9 mouse cellular contexts compared by ENCODE assay signal in genomic region chr17:35048932-35049440, GRCm38 (mm10). TPM values are rescaled to one million over a fixed set of nuclear protein-coding genes. Genes with fewer than 3 reads are reported as not detected.
A peak's percentile ranks its signal among the peaks of the same experiment; 100 is the strongest.
DNase-seq lines count a peak whose midpoint lies in the region; ATAC-seq lines count a peak whose summit lies in the region.
"Had no signal": no experiment of that assay in that cellular context is flagged by ENCODE, and none has a peak within 500 bp of the region (broad histone marks: within the 10 kb centered on the region; RNA-seq: fewer than 3 reads in every experiment).

No protein-coding gene starts in this region.

- peaks cover 74% of the 10 kb centered on the region for H3K4me1 ChIP-seq in heart, embryonic 13.5 days
- peaks cover 56% of the 10 kb centered on the region for H3K4me1 ChIP-seq in forebrain, embryonic 13.5 days
- peaks cover 57% of the 10 kb centered on the region for H3K4me1 ChIP-seq in limb, embryonic 15.5 days

- H3K9ac ChIP-seq in heart, embryonic 13.5 days, result peak overlapping the region; percentile 99; the same call in 1 of the 2 replicates
- no peak overlapping the region for H3K9ac ChIP-seq in forebrain, embryonic 13.5 days
- no peak overlapping the region for H3K9ac ChIP-seq in limb, embryonic 15.5 days

- DNase-seq in heart, postnatal 25 days (ENCODE audit: low spot score), result no peak
- peak; percentile 58 for DNase-seq in A20 (ENCODE audit: low read depth, low spot score)
- no peak for DNase-seq in adrenal gland, postnatal 36 days
- DNase-seq in urinary bladder, postnatal 14 days (ENCODE audit: low spot score), result no peak
- no peak for DNase-seq in spleen, postnatal 36 days (ENCODE audit: low spot score in 2 of 2)

- peak overlapping the region; percentile 75 for H3K4me3 ChIP-seq in heart, embryonic 13.5 days
- no peak overlapping the region for H3K4me3 ChIP-seq in forebrain, embryonic 13.5 days
- peak overlapping the region; percentile 66; the same call in 1 of the 2 replicates for H3K4me3 ChIP-seq in limb, embryonic 15.5 days

- H3K36me3 ChIP-seq in heart, embryonic 13.5 days, result peaks cover 20% of the 10 kb centered on the region
- H3K36me3 ChIP-seq in forebrain, embryonic 13.5 days (ENCODE audit: poor library complexity, severe bottlenecking), result peaks cover 17% of the 10 kb centered on the region
- H3K36me3 ChIP-seq in limb, embryonic 15.5 days, result peaks cover 20% of the 10 kb centered on the region

- no peaks in the 10 kb centered on the region for H3K27me3 ChIP-seq in heart, embryonic 13.5 days (replicated peaks)
- no peaks in the 10 kb centered on the region for H3K27me3 ChIP-seq in forebrain, embryonic 13.5 days
- H3K27me3 ChIP-seq in limb, embryonic 15.5 days, result no peaks in the 10 kb centered on the region

- peak overlapping the region; percentile 95 for H3K4me2 ChIP-seq in heart, embryonic 13.5 days
- peak overlapping the region; percentile 72 for H3K4me2 ChIP-seq in forebrain, embryonic 13.5 days
- H3K4me2 ChIP-seq in limb, embryonic 15.5 days, result peak overlapping the region; percentile 70

- intact Hi-C loops in heart, postnatal 25 days (cut with DNase I), result no loop called here

- ATAC-seq in heart, embryonic 13.5 days (ENCODE audit: extremely low read depth, insufficient number of reproducible peaks, low FRiP score, low TSS enrichment), result no peak
- no peak for ATAC-seq in forebrain, embryonic 13.5 days
- ATAC-seq in limb, embryonic 15.5 days (ENCODE audit: insufficient number of reproducible peaks, low FRiP score, low TSS enrichment, low read depth), result no peak

- H3K9me3 ChIP-seq in heart, embryonic 13.5 days, result no peaks in the 10 kb centered on the region
- no peaks in the 10 kb centered on the region for H3K9me3 ChIP-seq in forebrain, embryonic 13.5 days (replicated peaks)
- no peaks in the 10 kb centered on the region for H3K9me3 ChIP-seq in limb, embryonic 15.5 days

- H3K27ac ChIP-seq in heart, embryonic 13.5 days (replicated peaks), result peak overlapping the region; percentile 99
- H3K27ac ChIP-seq in forebrain, embryonic 13.5 days, result peak overlapping the region; percentile 90; the same call in 1 of the 2 replicates
- peak overlapping the region; percentile 99 for H3K27ac ChIP-seq in limb, embryonic 15.5 days

- 61% methylated on average over 5 of the region's 5 CpGs for WGBS in heart, embryonic 13.5 days
- WGBS in forebrain, embryonic 13.5 days, result 80% methylated on average over 5 of the region's 5 CpGs
- WGBS in limb, embryonic 15.5 days, result 73% methylated on average over 5 of the region's 5 CpGs

RNA-seq across cellular contexts. Expression of gene Clic1, which starts 0.8 kb away (rescaled TPM):
- polyA plus RNA-seq in heart, embryonic 13.5 days (2015; fragmentation: Nextera tagmentation; extraction: Ambion mirVana), result 351 and 389 TPM in 2 replicates
- total RNA-seq in heart, postnatal 25 days (2021), result 10 to 100 TPM; 40.0 to 46.1 TPM
- polyA plus RNA-seq in forebrain, embryonic 13.5 days (2015; fragmentation: Nextera tagmentation; extraction: Ambion mirVana), result 141 and 147 TPM in 2 replicates
- 351 and 363 TPM in 2 replicates for polyA plus RNA-seq in limb, embryonic 15.5 days (2015; fragmentation: Nextera tagmentation; extraction: Ambion mirVana)
- total RNA-seq in adrenal gland, postnatal 36 days (2021), result 100 to 1,000 TPM in 1 of 2 experiments, 10 to 100 TPM in 1; 83.6 to 109 TPM

RNA-seq across cellular contexts. Expression of gene Msh5, which starts 2.4 kb away (rescaled TPM):
- polyA plus RNA-seq in heart, embryonic 13.5 days (2015; fragmentation: Nextera tagmentation; extraction: Ambion mirVana), result 4.0 and 4.1 TPM in 2 replicates
- total RNA-seq in heart, postnatal 25 days (2021), result 1 to 10 TPM in 1 of 2 experiments, under 1 TPM in 1; 0.57 to 1.3 TPM
- polyA plus RNA-seq in forebrain, embryonic 13.5 days (2015; fragmentation: Nextera tagmentation; extraction: Ambion mirVana), result 4.5 and 5.9 TPM in 2 replicates
- polyA plus RNA-seq in limb, embryonic 15.5 days (2015; fragmentation: Nextera tagmentation; extraction: Ambion mirVana), result 3.0 and 3.5 TPM in 2 replicates
- total RNA-seq in adrenal gland, postnatal 36 days (2021), result 1 to 10 TPM in 1 of 2 experiments, under 1 TPM in 1; 0.95 to 1.6 TPM

RNA-seq across cellular contexts. Expression of gene Ddah2, which starts 9.8 kb away (rescaled TPM):
- 194 and 207 TPM in 2 replicates for polyA plus RNA-seq in heart, embryonic 13.5 days (2015; fragmentation: Nextera tagmentation; extraction: Ambion mirVana)
- total RNA-seq in heart, postnatal 25 days (2021), result 10 to 100 TPM; 27.7 to 31.3 TPM
- 543 and 566 TPM in 2 replicates for polyA plus RNA-seq in forebrain, embryonic 13.5 days (2015; fragmentation: Nextera tagmentation; extraction: Ambion mirVana)
- polyA plus RNA-seq in limb, embryonic 15.5 days (2015; fragmentation: Nextera tagmentation; extraction: Ambion mirVana), result 321 and 336 TPM in 2 replicates
- 10 to 100 TPM; 16.1 to 18.2 TPM for total RNA-seq in adrenal gland, postnatal 36 days (2021)

RNA-seq across cellular contexts. Expression of gene Ly6g6c, which starts 16.2 kb away (rescaled TPM):
- polyA plus RNA-seq in heart, embryonic 13.5 days (2015; fragmentation: Nextera tagmentation; extraction: Ambion mirVana), result not detected in 2 replicates
- not detected for total RNA-seq in heart, postnatal 25 days (2021)
- polyA plus RNA-seq in forebrain, embryonic 13.5 days (2015; fragmentation: Nextera tagmentation; extraction: Ambion mirVana), result not detected in 2 replicates
- polyA plus RNA-seq in limb, embryonic 15.5 days (2015; fragmentation: Nextera tagmentation; extraction: Ambion mirVana), result 181 and 203 TPM in 2 replicates
- total RNA-seq in adrenal gland, postnatal 36 days (2021), result under 1 TPM in 1 of 2 experiments, not detected in 1; 0.56 TPM
- total RNA-seq: gastrocnemius, postnatal 10 days had no signal

RNA-seq across cellular contexts. Expression of gene Mpig6b, which starts 17.0 kb away (rescaled TPM):
- 0.92 and 1.4 TPM in 2 replicates for polyA plus RNA-seq in heart, embryonic 13.5 days (2015; fragmentation: Nextera tagmentation; extraction: Ambion mirVana)
- total RNA-seq in heart, postnatal 25 days (2021), result under 1 TPM; 0.18 to 0.87 TPM
- 0.29 and 0.56 TPM in 2 replicates for polyA plus RNA-seq in forebrain, embryonic 13.5 days (2015; fragmentation: Nextera tagmentation; extraction: Ambion mirVana)
- polyA plus RNA-seq in limb, embryonic 15.5 days (2015; fragmentation: Nextera tagmentation; extraction: Ambion mirVana), result 1.0 and 1.4 TPM in 2 replicates
- not detected for total RNA-seq in adrenal gland, postnatal 36 days (2021)
